Mouse (Mus musculus) thymus, adult 2 months (tissue): ENCODE results near the gene Samd4. TPM values are rescaled to one million over a fixed set of nuclear protein-coding genes. Genes with fewer than 3 reads are reported as not detected.

Experiments used
- DNase-seq: peaks from one replicate; pipeline ENCODE4 v3.0.0; 2021
- H3K27ac ChIP-seq: fragments of 200-500 bp; 2 replicates; pipeline ENCODE4 v1.5.1; 2012; ENCODE audit warnings: low read length, control low read depth; ENCODE audit not compliant: control insufficient read depth, insufficient read depth
- H3K27me3 ChIP-seq: fragments of 200-500 bp; 2 replicates; pipeline ENCODE4 v1.6.1; 2012; ENCODE audit warnings: mild to moderate bottlenecking, low read length, moderate library complexity, mixed read lengths; ENCODE audit not compliant: control insufficient read depth, insufficient read depth
- H3K36me3 ChIP-seq: fragments of 200-500 bp; 2 replicates; pipeline ENCODE4 v1.6.1; 2012; ENCODE audit warnings: mild to moderate bottlenecking, low read length, moderate library complexity; ENCODE audit not compliant: control insufficient read depth, insufficient read depth
- H3K4me1 ChIP-seq: fragments of 200-500 bp; replicated peaks from 2 replicates; pipeline ENCODE4 v1.6.1; 2012; ENCODE audit warnings: low read length; ENCODE audit not compliant: control insufficient read depth, insufficient read depth
- H3K4me3 ChIP-seq: fragments of 200-500 bp; 2 replicates; pipeline ENCODE4 v1.5.1; 2012; ENCODE audit warnings: mild to moderate bottlenecking, low read length, control low read depth, moderate library complexity; ENCODE audit not compliant: control insufficient read depth, insufficient read depth
- CTCF ChIP-seq: fragments of 200-500 bp; IDR thresholded peaks from 2 replicates; pipeline ENCODE4 v1.5.1; 2012; ENCODE audit warnings: mild to moderate bottlenecking, control low read depth, low read length, moderate library complexity, borderline replicate concordance; ENCODE audit not compliant: control insufficient read depth, poor library complexity, insufficient read depth; ENCODE audit errors: extremely low read depth
- POLR2A ChIP-seq: fragments of 200-500 bp; IDR thresholded peaks from 2 replicates; pipeline ENCODE4 v1.6.1; 2012; ENCODE audit warnings: mild to moderate bottlenecking, low read length, control low read depth, moderate library complexity; ENCODE audit not compliant: control insufficient read depth, poor library complexity, insufficient read depth; ENCODE audit errors: extremely low read depth
- WGBS: fragments of 180-500 bp; shearing (Covaris S2); methylation state at CpG from one replicate; pipeline ENCODE4 v1.1.7; 2018; 5-methylcytosine and 5-hydroxymethylcytosine counted together
- polyA plus RNA-seq: library from polyadenylated mRNA; depleted of rRNA; stranded (reverse); fragments of >200 nt; gene quantifications from 2 replicates; pipeline ENCODE4 v1.2.3, GENCODE M21; 2012

The Samd4 gene
- polyA plus RNA-seq, 1 experiment = 3.1 TPM

GRCm38 (mm10) chr14:46994704-46995103 lies 112.0 kb downstream of the Samd4 start:
- Histone ChIP-seq H3K4me3 (no peak overlapping the region), H3K36me3 (no peaks in the 10 kb centered on the region), H3K27ac (no peak overlapping the region), H3K4me1 (peaks cover 2% of the 10 kb centered on the region; the same call in 1 of the 2 replicates), H3K27me3 (no peaks in the 10 kb centered on the region)
- 3% methylated on average over 7 of the region's 7 CpGs for WGBS
- no peak for DNase-seq
- TF ChIP-seq CTCF = no peak
- no peak for TF ChIP-seq POLR2A

- 85% methylated on average over 9 of the region's 9 CpGs for WGBS
- no peaks in the 10 kb centered on the region for H3K36me3 ChIP-seq
- TF ChIP-seq CTCF (no peak), POLR2A (no peak)
- DNase-seq = no peak
- H3K27me3 ChIP-seq = no peaks in the 10 kb centered on the region
- no peak overlapping the region for H3K4me3 ChIP-seq
- no peaks in the 10 kb centered on the region; the same call in 1 of the 2 replicates for H3K4me1 ChIP-seq
- no peak overlapping the region for H3K27ac ChIP-seq
Observed at GRCm38 (mm10) chr14:46999321-47000025, 116.8 kb downstream of the Samd4 start.

- no peak for DNase-seq
- no peak overlapping the region for H3K27ac ChIP-seq
- H3K36me3 ChIP-seq = no peaks in the 10 kb centered on the region
- no peaks in the 10 kb centered on the region for H3K27me3 ChIP-seq
- WGBS = 55% methylated on average over 11 of the region's 11 CpGs
- no peak for TF ChIP-seq POLR2A
- H3K4me3 ChIP-seq = no peak overlapping the region
- H3K4me1 ChIP-seq = no peaks in the 10 kb centered on the region
Observed at GRCm38 (mm10) chr14:47000096-47000736, 117.6 kb downstream of the Samd4 start.

- Histone ChIP-seq H3K4me3 (no peak overlapping the region), H3K4me1 (no peaks in the 10 kb centered on the region), H3K36me3 (no peaks in the 10 kb centered on the region), H3K27me3 (no peaks in the 10 kb centered on the region), H3K27ac (no peak overlapping the region)
- 79% methylated on average over 24 of the region's 24 CpGs for WGBS
- DNase-seq = no peak
- no peak for TF ChIP-seq CTCF
- TF ChIP-seq POLR2A = no peak
Observed at GRCm38 (mm10) chr14:47000786-47001761, 118.4 kb downstream of the Samd4 start.

GRCm38 (mm10) chr14:47004161-47004560 lies 121.5 kb downstream of the Samd4 start:
- WGBS = 6% methylated on average over 3 of the region's 3 CpGs
- no peak overlapping the region for H3K4me3 ChIP-seq
- no peak for TF ChIP-seq CTCF
- no peak for TF ChIP-seq POLR2A
- H3K4me1 ChIP-seq = no peaks in the 10 kb centered on the region
- DNase-seq = no peak
- H3K27me3 ChIP-seq = no peaks in the 10 kb centered on the region
- no peak overlapping the region for H3K27ac ChIP-seq
- no peaks in the 10 kb centered on the region for H3K36me3 ChIP-seq
